Mouse (Mus musculus): Measurements from ENCODE around the gene Fam172a.

The Fam172a gene

GRCm38 (mm10) chr13:78215223-78215622, 513.4 kb downstream of the Fam172a start:
- DNase-seq (ENCODE audit: low spot score in 2 of 2) = no peak

Measured in frontal cortex, postnatal 14 days (tissue).